Mouse (Mus musculus) E14TG2a.4 (cell line): ENCODE data around the gene Gstt3.

Source experiments
- CTCF ChIP-seq: conservative IDR thresholded peaks from 2 replicates; pipeline ENCODE4 v1.5.1; 2014; ENCODE audit warnings: low read length
- NANOG ChIP-seq: IDR thresholded peaks from 2 replicates; pipeline ENCODE4 v1.6.1; 2014; ENCODE audit warnings: borderline replicate concordance, low read length, mixed read lengths

DNA sequence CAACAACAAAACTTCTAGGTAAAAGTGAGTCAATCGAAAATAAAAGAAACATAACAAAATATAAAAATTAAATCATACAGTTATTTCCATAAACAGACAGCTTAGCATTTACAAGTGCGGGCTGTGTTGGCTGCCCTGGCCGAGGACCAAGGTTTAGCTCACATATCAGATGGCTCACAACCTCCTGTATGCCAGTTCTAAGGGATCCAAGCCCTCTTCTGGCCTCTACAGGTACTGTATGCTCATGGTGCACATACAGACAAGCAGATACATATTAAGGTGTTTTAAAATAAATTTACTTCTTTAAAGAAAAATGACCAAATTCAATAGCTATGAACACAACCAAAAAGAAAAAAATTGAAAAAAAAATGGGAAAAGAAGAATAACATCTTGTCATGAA, 20.9 kb downstream of the Gstt3 start:
- TF ChIP-seq CTCF, result peak; percentile 45
- TF ChIP-seq NANOG, result no peak
